Mouse (Mus musculus) right cerebral cortex, adult 2 months (tissue): ENCODE results near the gene Frrs1l.

Experiments
- DNase-seq, 2 experiments: peaks; one replicate each; pipeline ENCODE4 v3.0.0; 2021 to 2022; ENCODE audit warnings: low spot score in 2 of 2

Frrs1l gene

GRCm38 (mm10) chr4:56965586-56966179 is 24.5 kb downstream of the Frrs1l start:
- peak; percentile 59 to 64 for DNase-seq

GRCm38 (mm10) chr4:56963687-56964086 is 26.5 kb downstream of the Frrs1l start:
- DNase-seq = peak; percentile 61 to 67

- DNase-seq = no peak
Observed at GRCm38 (mm10) chr4:56961320-56961925, 28.8 kb downstream of the Frrs1l start.

GRCm38 (mm10) chr4:56957518-56957917 is 32.7 kb downstream of the Frrs1l start:
- no peak for DNase-seq

- DNase-seq = no peak
Observed at GRCm38 (mm10) chr4:56953235-56953634, 37.0 kb downstream of the Frrs1l start.

GRCm38 (mm10) chr4:56951701-56952100 is 38.5 kb downstream of the Frrs1l start:
- DNase-seq = no peak

- no peak for DNase-seq
Observed at GRCm38 (mm10) chr4:56949494-56949893, 40.7 kb downstream of the Frrs1l start.

GRCm38 (mm10) chr4:56946641-56947640 is 43.2 kb downstream of the Frrs1l start, which contains the start of gene Tmem245:
TSS of gene Tmem245 (minus strand) at chr4:56947437.
- peak; percentile 91 to 92 for DNase-seq

GRCm38 (mm10) chr4:56946180-56946579 is 44.0 kb downstream of the Frrs1l start:
- no peak for DNase-seq

GRCm38 (mm10) chr4:56944286-56944685 is 45.9 kb downstream of the Frrs1l start:
- no peak for DNase-seq

GRCm38 (mm10) chr4:56943258-56943657 is 46.9 kb downstream of the Frrs1l start:
- DNase-seq = no peak

- DNase-seq = no peak
Observed at GRCm38 (mm10) chr4:56942567-56942966, 47.6 kb downstream of the Frrs1l start.

- DNase-seq = no peak
Observed at GRCm38 (mm10) chr4:56941481-56941880, 48.7 kb downstream of the Frrs1l start.

- no peak for DNase-seq
Observed at GRCm38 (mm10) chr4:56937136-56937535, 53.1 kb downstream of the Frrs1l start.

- no peak for DNase-seq
Observed at GRCm38 (mm10) chr4:56935327-56935726, 54.9 kb downstream of the Frrs1l start.

GRCm38 (mm10) chr4:56933154-56933553 is 57.0 kb downstream of the Frrs1l start:
- DNase-seq = no peak

- DNase-seq = no peak
Observed at GRCm38 (mm10) chr4:56932096-56932495, 58.1 kb downstream of the Frrs1l start.

GRCm38 (mm10) chr4:56930312-56930711 is 59.9 kb downstream of the Frrs1l start:
- DNase-seq = no peak

GRCm38 (mm10) chr4:56926971-56927370 is 63.2 kb downstream of the Frrs1l start:
- no peak for DNase-seq

GRCm38 (mm10) chr4:56922229-56922628 is 68.0 kb downstream of the Frrs1l start:
- no peak for DNase-seq

- DNase-seq = no peak
Observed at GRCm38 (mm10) chr4:56915732-56916325, 74.4 kb downstream of the Frrs1l start.

GRCm38 (mm10) chr4:56914761-56915160 is 75.4 kb downstream of the Frrs1l start:
- DNase-seq = no peak
